Mouse (Mus musculus) gastrocnemius, postnatal 25 days (tissue): Measurements from ENCODE around the gene 1700086D15Rik. TPM values are rescaled to one million over a fixed set of nuclear protein-coding genes. Genes with fewer than 3 reads are reported as not detected.

Experiments
- DNase-seq: peaks from one replicate; pipeline ENCODE4 v3.0.0; 2022
- total RNA-seq, 2 experiments: library from RNA; stranded (reverse); gene quantifications; 1 replicate in 1 of 2; 2 replicates in 1 of 2; pipeline ENCODE4 v1.2.3; 2021

The 1700086D15Rik gene
- total RNA-seq, 2 experiments from 2014 or later = not detected

DNA sequence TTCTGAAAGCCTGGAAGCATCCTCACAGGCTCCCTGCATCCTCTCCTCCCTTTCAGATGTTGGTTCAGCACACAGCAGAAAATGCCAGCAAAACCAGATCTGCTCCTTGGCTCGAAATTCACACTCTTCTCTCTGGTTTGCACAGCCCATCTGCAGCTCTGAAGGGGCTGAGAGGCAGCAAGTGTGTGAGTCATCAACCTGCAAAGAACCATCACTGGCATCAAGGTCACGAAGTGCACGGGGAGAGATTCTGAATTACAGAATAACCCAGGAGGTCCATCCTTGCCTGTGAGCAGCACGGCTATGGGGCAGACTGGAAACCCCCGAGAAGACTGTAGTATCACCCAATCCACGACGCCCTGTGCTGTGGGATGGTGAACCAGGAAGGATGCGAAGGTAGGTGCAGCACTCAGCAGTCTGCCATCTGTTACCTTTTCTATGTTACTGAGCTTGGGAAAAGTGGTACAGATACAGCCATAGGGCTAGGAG lies 24.4 kb downstream of the 1700086D15Rik start:
- DNase-seq = no peak

DNA sequence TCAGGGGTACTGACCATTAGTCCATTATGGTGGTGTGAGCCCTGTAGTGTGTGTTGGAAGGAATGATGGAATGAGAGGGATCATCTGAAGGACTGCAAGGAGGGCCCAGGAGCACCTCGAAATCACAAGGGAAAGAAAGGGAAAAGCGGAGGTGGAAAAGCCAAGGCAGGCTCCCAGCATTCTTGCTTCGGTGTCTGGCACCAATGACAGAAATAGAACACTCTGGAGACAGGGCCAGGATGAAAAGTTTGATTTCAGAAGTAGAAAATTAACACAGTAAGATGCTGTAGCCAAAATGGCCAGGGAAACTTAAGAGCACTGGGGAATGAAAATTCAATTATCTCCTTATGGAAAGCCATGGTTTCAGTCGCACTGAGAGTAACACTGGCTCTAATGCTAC lies 26.0 kb downstream of the 1700086D15Rik start:
- DNase-seq = no peak

DNA sequence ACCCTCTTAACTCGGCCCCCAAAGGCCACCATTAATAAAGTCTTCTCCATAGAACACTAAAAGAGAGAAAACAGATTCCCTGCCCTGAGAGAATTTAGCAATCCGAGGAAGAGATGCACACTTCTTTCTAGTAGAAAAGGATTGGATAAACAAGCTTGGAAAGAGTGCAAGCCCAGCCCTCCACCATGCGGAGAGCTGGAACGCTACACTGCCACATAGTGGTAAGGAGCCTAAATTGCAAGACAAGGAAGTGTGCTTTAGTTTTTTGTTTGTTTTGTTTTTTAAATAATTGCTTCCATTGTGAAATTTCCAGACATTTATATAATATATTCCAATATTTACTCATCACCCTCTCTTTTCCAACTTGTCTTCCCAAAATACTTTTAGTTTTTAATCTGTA lies 30.6 kb downstream of the 1700086D15Rik start:
- no peak for DNase-seq

DNA sequence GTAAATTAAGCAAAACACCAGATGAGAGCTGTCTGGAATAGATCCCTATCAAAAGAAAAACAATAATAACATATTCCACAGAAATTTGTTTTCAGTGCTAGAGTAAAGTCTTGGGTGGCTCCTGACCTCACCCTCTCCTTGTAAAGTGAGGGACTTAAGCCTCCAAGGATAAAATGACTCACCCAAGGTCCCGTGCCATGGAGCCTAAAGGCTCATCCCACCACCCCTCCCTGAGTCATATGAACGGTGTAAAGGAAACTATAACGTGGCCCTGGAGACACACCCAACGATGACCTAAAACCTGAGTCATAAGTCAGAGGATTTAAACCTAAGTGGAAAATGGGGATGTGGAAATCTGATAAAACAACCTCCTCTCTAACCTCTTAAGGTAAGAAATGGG lies 31.0 kb downstream of the 1700086D15Rik start:
- no peak for DNase-seq

DNA sequence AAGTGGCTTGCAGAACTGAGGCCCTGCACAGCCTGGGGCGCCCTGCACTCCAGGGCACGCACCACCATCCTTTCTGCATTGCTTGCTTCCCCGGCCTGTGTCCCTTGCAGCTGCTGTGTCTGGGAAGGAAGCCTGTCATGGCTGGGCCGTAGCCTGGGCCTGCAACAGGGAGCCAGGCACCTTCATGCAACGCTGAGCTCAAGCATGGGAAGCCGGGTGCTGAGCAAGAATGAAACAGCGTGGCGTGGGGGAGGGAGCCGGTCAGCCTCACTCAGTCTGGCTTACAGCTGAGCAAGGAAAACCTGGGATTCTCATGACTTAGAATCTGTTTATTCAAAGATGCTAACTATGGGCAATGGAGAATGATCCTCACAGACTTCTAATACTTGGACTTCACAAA lies 33.1 kb downstream of the 1700086D15Rik start:
- DNase-seq = peak; percentile 12

DNA sequence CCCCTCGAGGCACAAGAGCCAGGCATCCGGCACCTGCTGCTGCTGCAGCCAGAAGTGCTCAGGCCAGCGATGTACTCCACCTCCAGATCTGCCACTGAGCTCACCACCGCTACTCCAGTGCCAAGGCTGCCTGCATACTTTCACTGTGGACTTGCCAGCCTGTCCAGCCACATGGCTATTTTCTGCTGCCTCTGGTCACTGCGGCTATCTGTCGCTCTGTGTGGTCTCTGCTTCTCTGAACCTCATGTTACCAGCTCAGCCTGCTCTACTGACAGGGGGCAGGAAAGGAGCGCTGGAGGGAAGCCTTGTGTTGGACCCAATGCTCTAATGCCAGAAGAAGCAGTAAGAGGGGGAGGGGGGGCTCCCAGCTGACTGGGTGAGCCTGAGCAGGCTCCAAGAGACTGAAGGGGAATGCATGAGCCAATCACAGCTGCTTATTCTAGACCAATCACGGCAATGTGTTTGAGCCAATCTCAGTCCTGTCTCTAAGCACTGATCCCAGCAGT lies 34.7 kb downstream of the 1700086D15Rik start:
- DNase-seq = peak; percentile 53

DNA sequence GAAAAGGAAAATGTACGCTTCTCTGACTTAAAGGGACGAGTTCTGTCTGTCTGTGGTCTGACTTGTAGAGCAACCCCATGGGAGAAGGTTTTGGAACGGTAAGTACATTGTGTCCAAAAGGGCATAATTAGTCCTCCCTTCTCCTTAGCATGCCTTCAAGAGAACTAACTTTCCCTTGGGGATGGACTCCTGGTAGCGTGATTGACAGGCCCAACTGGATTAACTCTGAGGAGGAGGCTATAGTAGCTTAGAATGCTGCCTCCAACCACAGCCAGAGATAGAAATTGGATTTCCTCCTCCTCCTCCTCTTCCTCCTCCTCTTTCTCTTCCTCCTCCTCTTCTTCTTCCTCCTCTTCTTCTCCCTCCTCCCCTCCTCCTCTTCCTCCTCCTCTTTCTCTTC lies 39.4 kb downstream of the 1700086D15Rik start:
- no peak for DNase-seq

DNA sequence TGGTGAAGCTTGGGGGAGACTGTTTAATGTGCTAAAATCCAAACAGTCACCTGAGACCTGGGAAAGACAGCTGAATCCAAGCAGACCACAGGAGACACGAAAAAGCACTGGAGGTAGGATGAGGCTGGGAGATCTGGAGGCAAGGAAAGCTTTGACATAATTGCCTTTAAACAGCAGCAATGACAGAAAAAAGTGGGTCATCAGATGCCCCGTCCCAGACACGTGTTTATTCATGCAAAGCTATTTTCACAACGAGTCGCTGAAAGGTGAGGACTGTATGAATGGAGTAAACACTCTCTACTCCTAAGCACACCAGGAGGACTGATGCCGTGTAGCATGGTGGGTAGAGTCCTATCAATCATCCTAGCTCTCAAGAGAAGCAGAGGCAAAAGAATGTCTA lies 43.9 kb downstream of the 1700086D15Rik start:
- no peak for DNase-seq

DNA sequence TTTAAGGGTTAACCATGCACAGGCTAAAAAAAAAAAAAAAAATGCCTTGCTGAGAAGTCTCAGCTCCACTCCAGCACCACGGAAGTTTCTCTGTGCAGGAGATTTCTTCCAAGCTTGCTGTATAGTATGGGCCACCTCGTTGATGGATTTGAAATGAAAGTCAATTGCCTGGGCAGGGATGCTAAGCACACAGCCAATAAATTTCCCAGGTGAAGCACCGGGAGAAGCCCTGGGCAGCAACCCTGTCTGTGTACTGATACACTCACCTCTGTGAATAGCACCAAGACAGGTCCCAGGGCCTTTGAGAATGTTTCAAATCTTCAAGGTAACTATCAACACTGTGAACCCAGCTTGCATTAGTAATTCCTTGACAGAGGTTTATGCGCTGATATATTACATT lies 47.6 kb downstream of the 1700086D15Rik start:
- no peak for DNase-seq

DNA sequence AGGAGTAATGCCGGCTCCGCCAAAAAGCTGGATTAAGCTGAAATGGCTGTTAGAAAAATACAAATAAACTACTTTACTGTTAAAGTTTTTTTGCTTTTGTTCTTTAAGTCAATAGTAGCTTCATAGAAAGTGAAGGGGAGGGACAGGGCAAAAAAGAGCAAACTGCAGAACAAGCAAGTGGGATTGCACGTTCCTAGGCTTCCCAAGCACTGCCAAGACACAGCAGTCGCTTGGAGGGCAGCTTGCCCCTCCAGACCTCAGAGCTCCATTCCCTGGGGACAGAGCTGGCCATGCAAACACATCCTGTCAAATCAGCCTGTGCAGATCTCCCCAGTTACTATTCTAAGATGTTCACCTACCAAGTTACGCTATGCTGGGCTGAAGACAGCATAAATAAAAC lies 48.0 kb downstream of the 1700086D15Rik start:
- DNase-seq = no peak

DNA sequence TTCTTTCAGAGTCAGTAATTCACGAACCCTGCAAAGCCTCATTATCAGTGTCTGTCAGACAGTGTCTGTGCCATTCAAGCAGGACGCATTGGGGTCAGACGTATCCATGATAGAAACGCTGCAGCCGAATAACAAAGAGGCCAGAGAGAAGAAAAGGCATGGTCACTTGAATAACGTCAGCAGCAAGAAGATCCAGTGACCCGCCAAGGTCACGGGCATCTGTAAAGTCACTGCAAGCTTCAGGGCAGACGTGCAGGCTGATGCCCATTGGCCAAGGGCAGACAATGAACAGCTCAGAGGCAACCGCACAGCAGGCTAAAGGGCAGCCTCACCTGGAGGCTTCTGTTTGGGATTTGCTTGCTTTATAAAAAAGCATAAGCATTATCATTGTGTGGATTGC lies 49.6 kb downstream of the 1700086D15Rik start:
- no peak for DNase-seq

DNA sequence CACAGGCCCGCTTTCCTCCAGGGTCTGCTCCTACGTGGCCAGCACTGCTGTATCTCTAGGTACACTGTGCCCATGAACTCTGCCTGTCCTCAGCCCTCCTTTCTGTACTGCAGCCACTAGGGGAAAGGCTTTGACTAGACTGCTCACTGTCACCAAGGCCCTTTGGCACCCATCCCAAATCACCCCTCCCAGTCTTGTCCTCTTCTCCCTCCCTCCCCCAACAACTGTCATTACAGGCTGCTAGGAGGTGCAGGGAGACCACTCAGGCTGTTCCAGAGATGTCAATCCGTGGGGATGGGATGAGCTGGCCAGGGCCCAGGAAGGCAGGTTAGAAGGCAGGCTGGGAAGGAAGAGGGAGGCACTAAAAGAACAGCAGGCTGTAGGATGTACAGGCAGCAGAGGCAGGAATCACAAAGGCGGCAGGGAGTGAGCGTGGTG lies 51.9 kb downstream of the 1700086D15Rik start:
- DNase-seq = no peak

DNA sequence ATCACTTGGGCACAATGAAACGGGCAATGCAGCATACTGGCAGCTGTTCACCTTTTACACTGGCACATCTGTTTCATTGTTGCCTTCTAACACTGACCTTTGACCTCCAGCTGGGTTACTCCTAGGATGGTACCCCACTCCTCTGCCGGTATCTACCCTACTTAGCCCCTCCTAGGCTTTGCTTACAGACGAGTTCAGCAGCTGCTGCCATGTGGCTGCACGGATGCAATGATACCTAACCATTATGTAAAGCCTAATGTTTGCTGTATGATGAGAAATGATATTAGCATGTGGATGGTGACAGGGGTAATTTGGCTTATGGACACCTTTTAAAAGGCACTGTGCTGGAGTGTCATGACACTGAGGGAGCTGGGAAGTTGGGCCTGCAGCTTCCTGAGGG lies 52.5 kb downstream of the 1700086D15Rik start:
- DNase-seq = no peak

DNA sequence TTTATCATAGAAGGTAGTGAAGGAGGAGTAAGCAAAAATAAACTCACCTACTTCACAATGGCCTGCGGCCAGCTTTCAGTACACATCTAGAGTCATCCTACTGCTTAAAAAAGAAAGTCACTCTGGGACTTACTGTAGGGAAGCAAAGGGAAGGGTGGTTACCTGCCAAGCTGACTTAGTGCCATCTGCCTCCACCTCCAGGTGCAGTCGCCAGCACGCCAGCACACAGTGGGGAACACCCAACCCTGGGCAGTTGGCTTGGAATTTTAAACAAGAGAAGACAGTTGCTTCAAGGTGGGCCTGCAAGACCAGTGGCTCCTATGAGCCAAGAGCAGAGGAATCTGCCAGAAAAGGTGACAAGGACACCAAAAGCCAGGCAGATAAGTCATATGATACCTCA lies 55.6 kb downstream of the 1700086D15Rik start:
- no peak for DNase-seq

Other genes starting within 250 kb of the 1700086D15Rik start
- gene Elac2, start 180.9 kb downstream of the 1700086D15Rik start, total RNA-seq = 10 to 100 TPM; 18.3 to 18.6 TPM
- 1 to 10 TPM; 6.4 to 9.4 TPM for gene Arhgap44, start 3.1 kb upstream of the 1700086D15Rik start, total RNA-seq
- gene Myocd, start 110.1 kb upstream of the 1700086D15Rik start, total RNA-seq = 1 to 10 TPM in 1 of 2 experiments, under 1 TPM in 1; 0.97 to 2.9 TPM